Mouse (Mus musculus): ENCODE measurements around the gene Olfr670. TPM values are rescaled to one million over a fixed set of nuclear protein-coding genes. Genes with fewer than 3 reads are reported as not detected.
"Not testable (repeated sequence)": the region's sequence is repeated elsewhere in the genome, so short reads cannot be mapped to it uniquely, and the experiment has no call there.

The Olfr670 gene
- not detected for total RNA-seq (2018; cell fraction: chromatin; rRNA removed)
- total RNA-seq (2018; cell fraction: cytosol; rRNA removed) = not detected
- not detected for total RNA-seq (2018; cell fraction: nucleus; rRNA removed)
- not detected in 3 replicates for polyA plus RNA-seq (2018)

DNA sequence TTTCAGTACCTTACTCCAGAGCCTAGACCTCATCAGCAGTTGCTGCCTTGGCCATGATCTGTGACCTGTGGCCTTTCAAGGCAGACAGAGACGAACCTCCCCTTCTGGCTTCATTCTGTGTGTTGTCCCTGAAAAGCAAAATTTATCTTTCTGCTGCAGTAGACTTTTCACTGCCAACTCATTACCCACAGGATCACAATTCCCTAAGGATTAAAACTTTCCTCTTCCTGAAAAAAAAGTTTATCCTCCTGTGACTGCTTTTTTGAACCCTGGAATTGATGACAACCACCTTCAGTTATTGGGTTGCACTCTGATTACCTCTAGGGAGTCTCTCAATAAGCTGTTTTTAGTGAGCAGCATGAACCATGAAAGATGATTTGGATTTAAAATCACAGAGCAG, at the start of gene Olfr670:
Gene Olfr670 (minus strand): TSS at position 101 of the 400 bp plus-strand sequence.
- Histone ChIP-seq H3K4me3 (ENCODE audit: inconsistent target) (no peak within 1 kb of the TSS), H3K36me3 (ENCODE audit: inconsistent target) (no peaks in the 10 kb centered on the region), H3K79me2 (ENCODE audit: inconsistent target) (no peaks in the 10 kb centered on the region), H3K27ac (no peak within 1 kb of the TSS)
- WGBS (ENCODE audit: missing documents) = 36% methylated on average over 1 of the region's 1 CpGs

DNA sequence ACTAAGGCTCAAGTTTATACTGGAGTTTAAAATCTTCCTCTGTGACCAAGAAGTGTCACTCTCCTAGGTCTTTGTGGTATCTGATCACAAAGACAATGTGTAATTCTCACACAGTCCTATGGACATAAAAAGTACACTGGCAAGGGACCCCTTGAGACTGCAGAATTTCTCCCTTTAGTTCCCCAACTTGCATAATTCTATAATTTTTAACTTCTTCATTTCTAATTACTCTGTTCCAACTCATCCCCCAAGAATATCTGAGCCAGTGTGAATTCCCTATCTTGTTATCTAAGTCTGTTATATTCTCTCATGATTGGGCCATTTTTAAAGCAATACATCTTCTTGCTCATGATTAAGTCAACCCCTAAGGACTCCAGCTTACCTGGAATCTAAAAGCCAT, 39.5 kb upstream of the Olfr670 start, which contains the start of gene Olfr672:
Gene Olfr672 (minus strand): TSS at position 101 of the 400 bp plus-strand sequence.
- Histone ChIP-seq H3K36me3 (ENCODE audit: inconsistent target) (no peaks in the 10 kb centered on the region), H3K27ac (no peak within 1 kb of the TSS), H3K79me2 (ENCODE audit: inconsistent target) (no peaks in the 10 kb centered on the region), H3K4me3 (ENCODE audit: inconsistent target) (no peak within 1 kb of the TSS)

DNA sequence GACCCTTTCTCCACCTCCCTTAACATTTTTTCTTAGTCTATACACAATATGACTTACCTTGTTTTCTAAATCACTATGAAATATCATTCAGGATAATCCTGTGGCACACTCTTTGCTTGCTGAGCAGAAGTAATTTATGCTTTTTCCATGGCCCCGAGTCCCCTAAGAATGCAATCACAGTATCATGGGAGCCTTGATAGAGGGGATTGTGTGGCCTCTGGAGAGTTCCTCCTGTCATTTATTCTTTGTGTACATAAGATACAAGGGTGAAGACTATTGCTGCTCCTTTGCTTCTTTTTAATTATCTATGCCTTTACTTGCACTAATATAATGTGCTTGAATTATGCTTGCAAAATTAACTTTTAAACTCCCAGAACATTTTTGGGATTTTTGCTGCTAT, 16.6 kb upstream of the Olfr670 start, which contains the start of gene Olfr671:
Gene Olfr671 (minus strand): TSS at position 101 of the 400 bp plus-strand sequence.
- WGBS (ENCODE audit: missing documents) = 85% methylated on average over 1 of the region's 1 CpGs
- H3K36me3 ChIP-seq (ENCODE audit: inconsistent target) = no peaks in the 10 kb centered on the region
- no peaks in the 10 kb centered on the region for H3K79me2 ChIP-seq (ENCODE audit: inconsistent target)
- no peak within 1 kb of the TSS for H3K27ac ChIP-seq
- no peak within 1 kb of the TSS for H3K4me3 ChIP-seq (ENCODE audit: inconsistent target)

DNA sequence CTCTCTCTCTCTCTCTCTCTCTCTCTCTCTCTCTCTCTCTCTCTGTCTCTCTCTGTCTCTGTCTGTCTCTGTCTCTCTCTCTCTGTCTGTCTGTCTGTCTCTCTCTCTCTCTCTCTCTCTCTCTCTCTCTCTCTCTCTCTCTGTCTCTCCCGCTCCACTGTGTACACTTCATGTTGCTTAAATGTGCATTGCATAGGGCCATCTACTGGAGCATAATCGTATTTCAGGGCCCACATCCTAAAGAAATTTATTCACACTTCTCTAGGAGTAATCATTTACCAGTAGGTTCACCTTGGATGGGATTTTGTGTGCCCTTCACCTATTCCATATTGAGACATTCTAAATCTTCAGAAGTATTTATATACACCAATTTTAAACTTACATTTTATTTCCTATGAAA, 10.1 kb upstream of the Olfr670 start:
- not testable (repeated sequence) for H3K4me3 ChIP-seq (ENCODE audit: inconsistent target); H3K36me3 ChIP-seq (ENCODE audit: inconsistent target)
- WGBS (ENCODE audit: missing documents) = 90% methylated on average over 1 of the region's 2 CpGs

DNA sequence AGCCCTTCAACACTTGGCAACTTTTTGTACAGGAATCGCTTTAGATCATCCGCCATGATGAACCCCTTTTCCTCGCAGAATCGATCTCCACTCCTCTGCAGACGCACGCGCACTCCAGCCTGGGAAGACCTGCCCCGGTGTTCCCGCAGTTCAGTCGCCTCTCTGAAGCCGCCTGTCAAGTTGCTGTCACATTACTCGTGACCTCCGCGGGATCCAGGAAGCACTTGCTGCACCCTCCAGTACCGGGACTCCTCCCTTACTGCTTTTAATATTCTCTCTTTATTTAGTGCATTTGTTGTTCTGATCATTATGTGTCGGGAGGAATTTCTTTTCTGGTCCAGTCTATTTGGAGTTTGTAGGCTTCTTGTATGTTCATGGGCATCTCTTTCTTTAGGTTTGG, 12.2 kb downstream of the Olfr670 start:
- WGBS (ENCODE audit: missing documents) = 96% methylated on average over 10 of the region's 16 CpGs
- not testable (repeated sequence) for H3K79me2 ChIP-seq (ENCODE audit: inconsistent target); H3K4me3 ChIP-seq (ENCODE audit: inconsistent target); H3K36me3 ChIP-seq (ENCODE audit: inconsistent target); H3K27ac ChIP-seq

More for the DNA sequence above, 10.1 kb upstream of the Olfr670 start:
- H3K27ac ChIP-seq; H3K79me2 ChIP-seq (ENCODE audit: inconsistent target): not testable (repeated sequence)

DNA sequence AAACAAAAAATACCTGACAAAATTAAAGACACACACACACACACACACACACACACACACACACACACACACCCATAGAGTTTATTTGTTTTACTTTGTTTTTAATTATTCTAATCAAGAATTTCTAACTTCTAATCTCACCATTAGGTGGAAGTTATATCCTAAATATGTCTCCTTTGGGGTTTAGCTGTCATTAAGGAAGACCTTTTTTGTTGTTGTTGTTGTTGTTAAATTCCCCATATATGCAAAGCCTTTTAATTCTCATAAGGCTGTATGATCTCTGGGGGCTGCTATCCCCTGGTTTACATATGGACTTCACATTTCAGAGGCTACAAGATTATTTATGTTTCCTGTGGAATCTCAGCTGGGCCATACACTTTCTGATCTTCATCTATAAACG, 28.5 kb downstream of the Olfr670 start, which contains the start of gene Olfr669:
Gene Olfr669 (plus strand): TSS at position 301 of the 400 bp plus-strand sequence.
- no peaks in the 10 kb centered on the region for H3K36me3 ChIP-seq (ENCODE audit: inconsistent target)
- no peak within 1 kb of the TSS for H3K27ac ChIP-seq
- WGBS (ENCODE audit: missing documents) = 70% methylated on average over 1 of the region's 1 CpGs
- no peaks in the 10 kb centered on the region for H3K79me2 ChIP-seq (ENCODE audit: inconsistent target)
- H3K4me3 ChIP-seq (ENCODE audit: inconsistent target) = no peak within 1 kb of the TSS

DNA sequence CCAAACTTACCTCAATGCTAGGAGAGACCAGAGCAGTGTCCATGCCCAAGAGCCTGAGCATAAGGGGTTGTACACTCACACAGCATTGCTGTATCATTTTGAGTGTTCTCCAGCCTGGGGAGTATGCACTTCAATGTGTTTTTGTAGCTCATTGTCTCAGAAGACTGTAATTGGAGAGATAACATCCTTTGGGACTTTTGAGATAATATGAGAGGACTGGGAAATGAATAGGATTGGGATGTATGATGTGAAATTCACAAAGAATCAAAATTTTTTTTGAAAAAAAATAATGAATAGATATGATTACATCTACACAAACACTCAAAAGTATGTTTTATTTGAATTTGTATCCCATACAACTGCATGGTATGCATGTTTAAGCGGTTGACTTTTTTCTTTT, 34.5 kb downstream of the Olfr670 start, which contains the start of gene Olfr668:
Gene Olfr668 (minus strand): TSS at position 101 of the 400 bp plus-strand sequence.
- no peaks in the 10 kb centered on the region for H3K36me3 ChIP-seq (ENCODE audit: inconsistent target)
- no peak within 1 kb of the TSS for H3K4me3 ChIP-seq (ENCODE audit: inconsistent target)
- H3K79me2 ChIP-seq (ENCODE audit: inconsistent target) = no peaks in the 10 kb centered on the region
- 50% methylated on average over 1 of the region's 1 CpGs for WGBS (ENCODE audit: missing documents)
- H3K27ac ChIP-seq = no peak within 1 kb of the TSS

DNA sequence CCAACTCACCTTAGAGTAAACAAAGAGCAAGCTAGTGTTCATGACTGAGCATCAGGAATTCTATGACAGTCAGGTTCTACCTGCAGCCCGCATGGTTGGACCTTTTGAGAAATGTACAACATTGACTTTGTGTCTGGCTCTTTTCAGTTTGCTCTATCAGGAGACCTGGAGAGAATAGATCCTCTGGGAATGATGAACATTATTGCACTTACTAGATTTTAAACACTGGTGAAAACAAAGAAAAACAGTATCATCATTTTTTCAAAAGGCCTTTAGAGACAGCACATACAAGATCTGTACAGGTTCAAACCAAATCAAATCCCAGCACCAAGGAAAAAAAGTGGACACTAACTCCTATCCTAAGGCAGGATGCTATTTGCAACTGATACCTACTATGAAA, 41.0 kb downstream of the Olfr670 start, which contains the start of gene Olfr667:
Gene Olfr667 (minus strand): TSS at position 101 of the 400 bp plus-strand sequence.
- Histone ChIP-seq H3K36me3 (ENCODE audit: inconsistent target) (no peaks in the 10 kb centered on the region), H3K79me2 (ENCODE audit: inconsistent target) (no peaks in the 10 kb centered on the region), H3K27ac (no peak within 1 kb of the TSS), H3K4me3 (ENCODE audit: inconsistent target) (no peak within 1 kb of the TSS)
- WGBS (ENCODE audit: missing documents) = 92% methylated on average over 1 of the region's 1 CpGs

Other genes with a start within 250 kb of the Olfr670 start
- not detected in 3 replicates for gene Usp17le, start 185.2 kb downstream of the Olfr670 start, polyA plus RNA-seq (2018)
- not detected in 3 replicates for gene Usp17lb, start 120.0 kb downstream of the Olfr670 start, polyA plus RNA-seq (2018)
- not detected in 3 replicates for gene Usp17la, start 105.6 kb downstream of the Olfr670 start, polyA plus RNA-seq (2018)
- gene Olfr665, start 84.6 kb downstream of the Olfr670 start, polyA plus RNA-seq (2018) = not detected in 3 replicates
- not detected in 3 replicates for gene Olfr666, start 66.7 kb downstream of the Olfr670 start, polyA plus RNA-seq (2018)
- not detected in 3 replicates for gene Olfr667, start 41.1 kb downstream of the Olfr670 start, polyA plus RNA-seq (2018)
- not detected in 3 replicates for gene Olfr668, start 34.6 kb downstream of the Olfr670 start, polyA plus RNA-seq (2018)
- not detected in 3 replicates for gene Olfr669, start 28.4 kb downstream of the Olfr670 start, polyA plus RNA-seq (2018)
- gene Olfr671, start 16.5 kb upstream of the Olfr670 start, polyA plus RNA-seq (2018) = not detected in 3 replicates
- gene Olfr672, start 39.4 kb upstream of the Olfr670 start, polyA plus RNA-seq (2018) = not detected in 3 replicates
- not detected in 3 replicates for gene Olfr675, start 65.8 kb upstream of the Olfr670 start, polyA plus RNA-seq (2018)
- not detected in 3 replicates for gene Olfr676, start 70.1 kb upstream of the Olfr670 start, polyA plus RNA-seq (2018)
- gene Olfr677, start 88.8 kb upstream of the Olfr670 start, polyA plus RNA-seq (2018) = not detected in 3 replicates
- gene Olfr678, start 101.9 kb upstream of the Olfr670 start, polyA plus RNA-seq (2018) = not detected in 3 replicates
- not detected in 3 replicates for gene Olfr679, start 118.6 kb upstream of the Olfr670 start, polyA plus RNA-seq (2018)
- not detected in 3 replicates for gene Olfr680-ps1, start 130.2 kb upstream of the Olfr670 start, polyA plus RNA-seq (2018)
- not detected in 3 replicates for gene Olfr681, start 154.2 kb upstream of the Olfr670 start, polyA plus RNA-seq (2018)
- gene Olfr683, start 184.4 kb upstream of the Olfr670 start, polyA plus RNA-seq (2018) = not detected in 3 replicates
- not detected in 3 replicates for gene Olfr684, start 201.0 kb upstream of the Olfr670 start, polyA plus RNA-seq (2018)
- gene Olfr685, start 223.4 kb upstream of the Olfr670 start, polyA plus RNA-seq (2018) = not detected in 3 replicates
- gene Olfr686, start 244.9 kb upstream of the Olfr670 start, polyA plus RNA-seq (2018) = not detected in 3 replicates

Data from macrophage (primary cell).